Mouse (Mus musculus): ENCODE results near the gene Kyat1.
A peak's percentile ranks its signal among the peaks of the same experiment; 100 is the strongest.

- TF ChIP-seq POLR2A (IDR thresholded peaks at IDR 0.05; ENCODE audit: borderline replicate concordance, extremely low read depth, low read depth, low read length) = peak; percentile 80; the same call in 1 of the 2 replicates
- no peak for TF ChIP-seq CTCF (IDR thresholded peaks at IDR 0.05; ENCODE audit: insufficient read depth, low read length)
Measured at GRCm38 (mm10) chr2:30239777-30240176, 34.1 kb upstream of the Kyat1 start.
